ENCODE assay signal across 27 mouse cellular contexts in the genomic region with DNA sequence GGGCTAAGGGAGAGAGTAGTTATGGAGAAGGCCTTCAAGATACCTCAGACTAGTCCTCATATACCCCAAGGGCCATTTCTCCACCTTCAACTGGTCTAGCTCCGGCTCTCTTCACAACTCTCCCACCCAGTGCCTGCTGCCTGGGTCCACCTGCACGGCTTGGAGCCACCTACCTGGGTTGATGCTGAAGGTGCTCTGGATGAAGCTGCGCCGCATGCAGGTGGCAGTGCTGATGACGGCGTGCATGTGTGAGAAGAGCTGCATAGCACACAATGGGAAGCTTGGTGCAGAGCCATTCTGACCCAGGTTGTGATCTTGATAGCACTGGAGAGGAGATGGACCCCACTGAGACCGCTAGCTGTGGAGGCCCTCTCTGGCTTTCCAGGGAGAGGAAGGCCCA. TPM values are rescaled to one million over a fixed set of nuclear protein-coding genes. Genes with fewer than 3 reads are reported as not detected.
DNase-seq lines count a peak whose midpoint lies in the region; ATAC-seq and TF ChIP-seq lines count a peak whose summit lies in the region.
"Had no signal": no experiment of that assay in that cellular context is flagged by ENCODE, and none has a peak within 500 bp of the region (broad histone marks: within the 10 kb centered on the region; RNA-seq: fewer than 3 reads in every experiment).

No protein-coding gene starts in this region.

- H3K9ac ChIP-seq in forebrain, embryonic 15.5 days (replicated peaks): no peak overlapping the region
- no peak overlapping the region for H3K9ac ChIP-seq in forebrain, embryonic 12.5 days
- no peak overlapping the region for H3K9ac ChIP-seq in kidney, embryonic 16.5 days (replicated peaks; ENCODE audit: low read length)
- no peak overlapping the region for H3K9ac ChIP-seq in kidney, embryonic 15.5 days
- H3K9ac ChIP-seq in midbrain, embryonic 11.5 days (ENCODE audit: low read length): no peak overlapping the region
- H3K9ac ChIP-seq in midbrain, embryonic 14.5 days (replicated peaks; ENCODE audit: low read length): no peak overlapping the region
- H3K9ac ChIP-seq in stomach, postnatal 0 days (ENCODE audit: low read length): no peak overlapping the region
- H3K9ac ChIP-seq: embryonic facial prominence, embryonic 13.5 days; forebrain, embryonic 13.5 days; forebrain, postnatal 0 days; heart, embryonic 12.5 days; heart, embryonic 15.5 days; hindbrain, embryonic 14.5 days had no signal

- H3K4me3 ChIP-seq in forebrain, embryonic 15.5 days: no peak overlapping the region
- no peak overlapping the region for H3K4me3 ChIP-seq in forebrain, embryonic 12.5 days (replicated peaks)
- H3K4me3 ChIP-seq in kidney, embryonic 16.5 days (ENCODE audit: low read length): no peak overlapping the region
- no peak overlapping the region for H3K4me3 ChIP-seq in kidney, embryonic 15.5 days (replicated peaks)
- no peak overlapping the region for H3K4me3 ChIP-seq in midbrain, embryonic 11.5 days (ENCODE audit: low read depth, low read length)
- no peak overlapping the region for H3K4me3 ChIP-seq in midbrain, embryonic 14.5 days (replicated peaks; ENCODE audit: low read depth, low read length)
- H3K4me3 ChIP-seq in stomach, postnatal 0 days (ENCODE audit: low read depth, low read length): no peak overlapping the region
- H3K4me3 ChIP-seq: embryonic facial prominence, embryonic 10.5 days; embryonic facial prominence, embryonic 13.5 days; erythroblast, embryonic 14.5 days; forebrain, embryonic 13.5 days; heart, embryonic 12.5 days; heart, embryonic 15.5 days had no signal

- H3K4me1 ChIP-seq in forebrain, embryonic 15.5 days: peaks cover 7% of the 10 kb centered on the region; the same call in 1 of the 2 replicates
- no peaks in the 10 kb centered on the region for H3K4me1 ChIP-seq in forebrain, embryonic 12.5 days
- H3K4me1 ChIP-seq in kidney, embryonic 16.5 days (ENCODE audit: insufficient read depth, low read length): no peaks in the 10 kb centered on the region
- no peaks in the 10 kb centered on the region for H3K4me1 ChIP-seq in kidney, embryonic 15.5 days
- H3K4me1 ChIP-seq in midbrain, embryonic 11.5 days (ENCODE audit: control insufficient read depth, insufficient read depth, low read length): no peaks in the 10 kb centered on the region
- H3K4me1 ChIP-seq in midbrain, embryonic 14.5 days (ENCODE audit: control insufficient read depth, insufficient read depth, low read length): no peaks in the 10 kb centered on the region
- H3K4me1 ChIP-seq in stomach, postnatal 0 days (replicated peaks; ENCODE audit: control insufficient read depth, insufficient read depth): no peaks in the 10 kb centered on the region
- H3K4me1 ChIP-seq: embryonic facial prominence, embryonic 10.5 days; embryonic facial prominence, embryonic 13.5 days had no signal

- no peak for TF ChIP-seq EP300 in stomach, postnatal 0 days (optimal IDR thresholded peaks at IDR 0.05)

- no peak for ATAC-seq in forebrain, embryonic 15.5 days (replicated peaks)
- no peak for ATAC-seq in forebrain, embryonic 12.5 days (ENCODE audit: low FRiP score)
- 0 out of 2 replicates have a peak, but pooled peaks have one; percentile 12 for ATAC-seq in kidney, embryonic 16.5 days (ENCODE audit: low FRiP score, low TSS enrichment)
- no peak for ATAC-seq in kidney, embryonic 15.5 days (replicated peaks; ENCODE audit: low FRiP score)
- no peak for ATAC-seq in midbrain, embryonic 11.5 days (ENCODE audit: low FRiP score)
- no peak for ATAC-seq in midbrain, embryonic 14.5 days (ENCODE audit: low FRiP score, low TSS enrichment)
- peak; percentile 51 for ATAC-seq in stomach, postnatal 0 days (ENCODE audit: low FRiP score, low TSS enrichment)
- ATAC-seq: activated CD4-positive, CD25-positive, alpha-beta regulatory T cell, adult 4 months; forebrain, embryonic 13.5 days; forebrain, postnatal 0 days had no signal

- H3K27me3 ChIP-seq in forebrain, embryonic 15.5 days: no peaks in the 10 kb centered on the region
- H3K27me3 ChIP-seq in forebrain, embryonic 12.5 days: no peaks in the 10 kb centered on the region
- no peaks in the 10 kb centered on the region for H3K27me3 ChIP-seq in kidney, embryonic 16.5 days (ENCODE audit: insufficient read depth, low read length)
- H3K27me3 ChIP-seq in kidney, embryonic 15.5 days: no peaks in the 10 kb centered on the region
- no peaks in the 10 kb centered on the region for H3K27me3 ChIP-seq in midbrain, embryonic 11.5 days (ENCODE audit: control insufficient read depth, insufficient read depth, low read length)
- H3K27me3 ChIP-seq in midbrain, embryonic 14.5 days (ENCODE audit: control insufficient read depth, insufficient read depth, low read length): no peaks in the 10 kb centered on the region
- H3K27me3 ChIP-seq in stomach, postnatal 0 days (ENCODE audit: control insufficient read depth, insufficient read depth, low read length): no peaks in the 10 kb centered on the region
- H3K27me3 ChIP-seq: embryonic facial prominence, embryonic 13.5 days; forebrain, embryonic 13.5 days; heart, embryonic 12.5 days; heart, embryonic 15.5 days had no signal

- no peak overlapping the region for H3K4me2 ChIP-seq in forebrain, embryonic 15.5 days (replicated peaks)
- H3K4me2 ChIP-seq in forebrain, embryonic 12.5 days: no peak overlapping the region
- no peak overlapping the region for H3K4me2 ChIP-seq in kidney, embryonic 16.5 days (replicated peaks; ENCODE audit: low read depth, low read length)
- H3K4me2 ChIP-seq in kidney, embryonic 15.5 days: no peak overlapping the region
- H3K4me2 ChIP-seq in midbrain, embryonic 11.5 days: no peak overlapping the region
- H3K4me2 ChIP-seq in midbrain, embryonic 14.5 days (ENCODE audit: low read length): no peak overlapping the region
- no peak overlapping the region for H3K4me2 ChIP-seq in stomach, postnatal 0 days (replicated peaks; ENCODE audit: low read depth)
- H3K4me2 ChIP-seq: embryonic facial prominence, embryonic 13.5 days; forebrain, embryonic 13.5 days; heart, embryonic 12.5 days; heart, embryonic 15.5 days; hindbrain, embryonic 14.5 days had no signal

- no peaks in the 10 kb centered on the region for H3K9me3 ChIP-seq in forebrain, embryonic 15.5 days
- no peaks in the 10 kb centered on the region for H3K9me3 ChIP-seq in forebrain, embryonic 12.5 days
- no peaks in the 10 kb centered on the region for H3K9me3 ChIP-seq in kidney, embryonic 16.5 days (ENCODE audit: low read length)
- no peaks in the 10 kb centered on the region for H3K9me3 ChIP-seq in kidney, embryonic 15.5 days (replicated peaks)
- no peaks in the 10 kb centered on the region for H3K9me3 ChIP-seq in midbrain, embryonic 11.5 days (ENCODE audit: control insufficient read depth, low read length)
- no peaks in the 10 kb centered on the region for H3K9me3 ChIP-seq in midbrain, embryonic 14.5 days (ENCODE audit: control insufficient read depth, low read length)
- H3K9me3 ChIP-seq in stomach, postnatal 0 days (ENCODE audit: control insufficient read depth, low read length): no peaks in the 10 kb centered on the region
- H3K9me3 ChIP-seq: embryonic facial prominence, embryonic 10.5 days; embryonic facial prominence, embryonic 13.5 days; forebrain, embryonic 13.5 days; heart, embryonic 12.5 days; heart, embryonic 15.5 days had no signal

- 96% methylated on average over 7 of the region's 7 CpGs for WGBS in forebrain, embryonic 15.5 days
- 97% methylated on average over 7 of the region's 7 CpGs for WGBS in forebrain, embryonic 12.5 days
- 95% methylated on average over 7 of the region's 7 CpGs for WGBS in kidney, embryonic 16.5 days
- 96% methylated on average over 7 of the region's 7 CpGs for WGBS in kidney, embryonic 15.5 days
- 97% methylated on average over 7 of the region's 7 CpGs for WGBS in midbrain, embryonic 11.5 days
- WGBS in midbrain, embryonic 14.5 days: 96% methylated on average over 7 of the region's 7 CpGs
- WGBS in stomach, postnatal 0 days: 96% methylated on average over 7 of the region's 7 CpGs

- peak overlapping the region; percentile 60; the same call in 1 of the 2 replicates for H3K27ac ChIP-seq in forebrain, embryonic 15.5 days (replicated peaks)
- H3K27ac ChIP-seq in forebrain, embryonic 12.5 days: no peak overlapping the region
- H3K27ac ChIP-seq in kidney, embryonic 16.5 days (ENCODE audit: low read length): no peak overlapping the region
- H3K27ac ChIP-seq in kidney, embryonic 15.5 days: no peak overlapping the region
- no peak overlapping the region for H3K27ac ChIP-seq in midbrain, embryonic 11.5 days (ENCODE audit: low read depth, low read length)
- H3K27ac ChIP-seq in midbrain, embryonic 14.5 days (replicated peaks; ENCODE audit: low read depth, low read length): no peak overlapping the region
- no peak overlapping the region for H3K27ac ChIP-seq in stomach, postnatal 0 days (replicated peaks)
- H3K27ac ChIP-seq: embryonic facial prominence, embryonic 10.5 days; embryonic facial prominence, embryonic 13.5 days; heart, embryonic 15.5 days; hindbrain, embryonic 14.5 days had no signal

- no peak for TF ChIP-seq CTCF in stomach, postnatal 0 days (IDR thresholded peaks at IDR 0.05; ENCODE audit: low read depth)

- peaks cover 95% of the 10 kb centered on the region for H3K36me3 ChIP-seq in forebrain, embryonic 15.5 days
- H3K36me3 ChIP-seq in forebrain, embryonic 12.5 days (replicated peaks): peaks cover 97% of the 10 kb centered on the region
- H3K36me3 ChIP-seq in kidney, embryonic 16.5 days (ENCODE audit: insufficient read depth, low read length): peaks cover 92% of the 10 kb centered on the region
- H3K36me3 ChIP-seq in kidney, embryonic 15.5 days: peaks cover 97% of the 10 kb centered on the region
- peaks cover 40% of the 10 kb centered on the region for H3K36me3 ChIP-seq in midbrain, embryonic 11.5 days (ENCODE audit: control insufficient read depth, insufficient read depth, low read length)
- peaks cover 94% of the 10 kb centered on the region for H3K36me3 ChIP-seq in midbrain, embryonic 14.5 days (ENCODE audit: control insufficient read depth, insufficient read depth, low read length)
- H3K36me3 ChIP-seq in stomach, postnatal 0 days (ENCODE audit: control insufficient read depth, insufficient read depth, low read length): peaks cover 57% of the 10 kb centered on the region

- DNase-seq in midbrain, embryonic 11.5 days (ENCODE audit: low spot score, missing footprints): peak; percentile 69
- no peak for DNase-seq in midbrain, embryonic 14.5 days
- DNase-seq in stomach, postnatal 0 days (ENCODE audit: low spot score): no peak
- DNase-seq: adrenal gland, adult 8-10 months; adrenal gland, postnatal 25 days; cerebellum, adult 11-12 months; cerebellum, adult 8-10 months; cerebellum, postnatal 36 days; embryo, embryonic 11 days; forebrain, postnatal 0 days; gastrocnemius, postnatal 25 days; heart, adult 18-20 months; heart, postnatal 10 days; heart, postnatal 36 days had no signal

RNA-seq across cellular contexts. Expression of a gene that starts 9.7 kb away (rescaled TPM):
- polyA plus RNA-seq in forebrain, embryonic 15.5 days (2015; fragmentation: Nextera tagmentation; extraction: Ambion mirVana): 207 TPM in 2 replicates
- 199 and 222 TPM in 2 replicates for polyA plus RNA-seq in forebrain, embryonic 12.5 days (2016; fragmentation: Nextera tagmentation; extraction: Ambion mirVana)
- polyA plus RNA-seq in kidney, embryonic 16.5 days (2015; fragmentation: Nextera tagmentation; extraction: Ambion mirVana): 260 and 264 TPM in 2 replicates
- 221 and 237 TPM in 2 replicates for polyA plus RNA-seq in kidney, embryonic 15.5 days (2015; fragmentation: Nextera tagmentation; extraction: Ambion mirVana)
- 178 and 194 TPM in 2 replicates for polyA plus RNA-seq in midbrain, embryonic 11.5 days (2014; fragmentation: Nextera tagmentation; extraction: Ambion mirVana)
- 96.5 and 188 TPM in 2 replicates for polyA plus RNA-seq in midbrain, embryonic 14.5 days (2014; fragmentation: Nextera tagmentation; extraction: Ambion mirVana)
- 89.6 and 90.8 TPM in 2 replicates for polyA plus RNA-seq in stomach, postnatal 0 days (2015; fragmentation: Nextera tagmentation; extraction: Ambion mirVana)

RNA-seq across cellular contexts. Expression of a gene that starts 10.0 kb away (rescaled TPM):
- polyA plus RNA-seq in forebrain, embryonic 15.5 days (2015; fragmentation: Nextera tagmentation; extraction: Ambion mirVana): 104 and 105 TPM in 2 replicates
- polyA plus RNA-seq in forebrain, embryonic 12.5 days (2016; fragmentation: Nextera tagmentation; extraction: Ambion mirVana): 107 and 111 TPM in 2 replicates
- polyA plus RNA-seq in kidney, embryonic 16.5 days (2015; fragmentation: Nextera tagmentation; extraction: Ambion mirVana): 160 and 164 TPM in 2 replicates
- polyA plus RNA-seq in kidney, embryonic 15.5 days (2015; fragmentation: Nextera tagmentation; extraction: Ambion mirVana): 130 and 137 TPM in 2 replicates
- polyA plus RNA-seq in midbrain, embryonic 11.5 days (2014; fragmentation: Nextera tagmentation; extraction: Ambion mirVana): 107 and 108 TPM in 2 replicates
- polyA plus RNA-seq in midbrain, embryonic 14.5 days (2014; fragmentation: Nextera tagmentation; extraction: Ambion mirVana): 97.7 and 117 TPM in 2 replicates
- 79.3 and 84.2 TPM in 2 replicates for polyA plus RNA-seq in stomach, postnatal 0 days (2015; fragmentation: Nextera tagmentation; extraction: Ambion mirVana)

RNA-seq across cellular contexts. Expression of a gene that starts 15.2 kb away (rescaled TPM):
- 3.9 and 4.6 TPM in 2 replicates for polyA plus RNA-seq in forebrain, embryonic 15.5 days (2015; fragmentation: Nextera tagmentation; extraction: Ambion mirVana)
- polyA plus RNA-seq in forebrain, embryonic 12.5 days (2016; fragmentation: Nextera tagmentation; extraction: Ambion mirVana): 9.0 and 9.8 TPM in 2 replicates
- not detected in 2 replicates for polyA plus RNA-seq in kidney, embryonic 16.5 days (2015; fragmentation: Nextera tagmentation; extraction: Ambion mirVana)
- not detected in 2 replicates for polyA plus RNA-seq in kidney, embryonic 15.5 days (2015; fragmentation: Nextera tagmentation; extraction: Ambion mirVana)
- 10.7 and 11.0 TPM in 2 replicates for polyA plus RNA-seq in midbrain, embryonic 11.5 days (2014; fragmentation: Nextera tagmentation; extraction: Ambion mirVana)
- polyA plus RNA-seq in midbrain, embryonic 14.5 days (2014; fragmentation: Nextera tagmentation; extraction: Ambion mirVana): 3.6 and 5.5 TPM in 2 replicates
- not detected in 2 replicates for polyA plus RNA-seq in stomach, postnatal 0 days (2015; fragmentation: Nextera tagmentation; extraction: Ambion mirVana)
- polyA plus RNA-seq: activated CD4-positive, CD25-positive, alpha-beta regulatory T cell, adult 4 months; erythroblast, embryonic 14.5 days; gonadal fat pad, adult 2 months; heart, embryonic 12.5 days; heart, embryonic 15.5 days had no signal

RNA-seq across cellular contexts. Expression of a gene that starts 44.4 kb away (rescaled TPM):
- polyA plus RNA-seq in forebrain, embryonic 15.5 days (2015; fragmentation: Nextera tagmentation; extraction: Ambion mirVana): 48.0 and 51.5 TPM in 2 replicates
- polyA plus RNA-seq in forebrain, embryonic 12.5 days (2016; fragmentation: Nextera tagmentation; extraction: Ambion mirVana): 61.9 and 63.2 TPM in 2 replicates
- polyA plus RNA-seq in kidney, embryonic 16.5 days (2015; fragmentation: Nextera tagmentation; extraction: Ambion mirVana): 14.6 and 19.0 TPM in 2 replicates
- 17.3 and 17.6 TPM in 2 replicates for polyA plus RNA-seq in kidney, embryonic 15.5 days (2015; fragmentation: Nextera tagmentation; extraction: Ambion mirVana)
- polyA plus RNA-seq in midbrain, embryonic 11.5 days (2014; fragmentation: Nextera tagmentation; extraction: Ambion mirVana): 49.3 and 52.9 TPM in 2 replicates
- polyA plus RNA-seq in midbrain, embryonic 14.5 days (2014; fragmentation: Nextera tagmentation; extraction: Ambion mirVana): 52.7 and 57.3 TPM in 2 replicates
- polyA plus RNA-seq in stomach, postnatal 0 days (2015; fragmentation: Nextera tagmentation; extraction: Ambion mirVana): 5.2 and 5.4 TPM in 2 replicates

RNA-seq across cellular contexts. Expression of a gene that starts 54.0 kb away (rescaled TPM):
- 155 and 160 TPM in 2 replicates for polyA plus RNA-seq in forebrain, embryonic 15.5 days (2015; fragmentation: Nextera tagmentation; extraction: Ambion mirVana)
- 157 and 162 TPM in 2 replicates for polyA plus RNA-seq in forebrain, embryonic 12.5 days (2016; fragmentation: Nextera tagmentation; extraction: Ambion mirVana)
- polyA plus RNA-seq in kidney, embryonic 16.5 days (2015; fragmentation: Nextera tagmentation; extraction: Ambion mirVana): 170 and 172 TPM in 2 replicates
- 149 and 154 TPM in 2 replicates for polyA plus RNA-seq in kidney, embryonic 15.5 days (2015; fragmentation: Nextera tagmentation; extraction: Ambion mirVana)
- polyA plus RNA-seq in midbrain, embryonic 11.5 days (2014; fragmentation: Nextera tagmentation; extraction: Ambion mirVana): 152 and 153 TPM in 2 replicates
- polyA plus RNA-seq in midbrain, embryonic 14.5 days (2014; fragmentation: Nextera tagmentation; extraction: Ambion mirVana): 122 and 156 TPM in 2 replicates
- 82.9 and 92.0 TPM in 2 replicates for polyA plus RNA-seq in stomach, postnatal 0 days (2015; fragmentation: Nextera tagmentation; extraction: Ambion mirVana)

Comparison
In these comparisons a context has a peak if more than half of its experiments do, and no peak if none do; other contexts are left out.
1. ATAC-seq: peak in kidney, embryonic 16.5 days (single experiment) and stomach, postnatal 0 days (single experiment); none in forebrain, embryonic 15.5 days (single experiment), forebrain, embryonic 12.5 days (single experiment), kidney, embryonic 15.5 days (single experiment), midbrain, embryonic 11.5 days (single experiment) and midbrain, embryonic 14.5 days (single experiment).